Mouse (Mus musculus) forebrain, embryonic 12.5 days (tissue): ENCODE results near the gene Myrf. TPM values are rescaled to one million over a fixed set of nuclear protein-coding genes. Genes with fewer than 3 reads are reported as not detected.

Source experiments
- ATAC-seq: fragments of 200-750 bp; cut with Nextera tagmentation; 2 replicates; pipeline ENCODE4 v1.8.0; 2017; ENCODE audit warnings: moderate TSS enrichment; ENCODE audit not compliant: low FRiP score
- H3K27ac ChIP-seq: fragments of 300-500 bp; sonication (generic); 2 replicates; pipeline ENCODE4 v1.5.1; 2016; ENCODE audit warnings: mild to moderate bottlenecking
- H3K27me3 ChIP-seq: fragments of 300-500 bp; sonication (generic); 2 replicates; pipeline ENCODE4 v1.6.1; 2016; ENCODE audit warnings: mild to moderate bottlenecking
- H3K36me3 ChIP-seq: fragments of 300-500 bp; sonication (generic); replicated peaks from 2 replicates; pipeline ENCODE4 v1.6.1; 2016; ENCODE audit warnings: mild to moderate bottlenecking
- H3K4me1 ChIP-seq: fragments of 300-500 bp; sonication (generic); 2 replicates; pipeline ENCODE4 v1.6.1; 2016
- H3K4me2 ChIP-seq: fragments of 300-500 bp; sonication (generic); 2 replicates; pipeline ENCODE4 v1.6.1; 2016; ENCODE audit warnings: mild to moderate bottlenecking, moderate library complexity
- H3K4me3 ChIP-seq: fragments of 300-500 bp; sonication (generic); replicated peaks from 2 replicates; pipeline ENCODE4 v1.5.1; 2016; ENCODE audit warnings: mild to moderate bottlenecking
- H3K9ac ChIP-seq: fragments of 300-500 bp; sonication (generic); 2 replicates; pipeline ENCODE4 v1.6.1; 2016; ENCODE audit warnings: mild to moderate bottlenecking
- H3K9me3 ChIP-seq: fragments of 300-500 bp; sonication (generic); 2 replicates; pipeline ENCODE4 v1.6.1; 2016
- WGBS: fragments of 180-500 bp; shearing (Covaris S2); methylation state at CpG from one replicate; pipeline ENCODE4 v1.1.7; 2016; 5-methylcytosine and 5-hydroxymethylcytosine counted together
- polyA plus RNA-seq: library from polyadenylated mRNA; unstranded; fragments of >200 nt; fragmentation: Nextera tagmentation; extraction: Ambion mirVana; gene quantifications from 2 replicates; pipeline ENCODE4 v1.2.1, GENCODE M21; 2016

Myrf gene
- polyA plus RNA-seq = 0.72 and 0.87 TPM in 2 replicates

GRCm38 (mm10) chr19:10240654-10241305, at the start of gene Myrf:
Myrf (minus strand) TSS chr19:10240748.
- peak; percentile 86 for ATAC-seq
- Histone ChIP-seq H3K4me3 (peak within 1 kb of the TSS; percentile 51), H3K4me2 (peak within 1 kb of the TSS; percentile 79), H3K4me1 (peaks cover 21% of the 10 kb centered on the region), H3K9ac (peak within 1 kb of the TSS; percentile 66), H3K9me3 (no peaks in the 10 kb centered on the region), H3K36me3 (no peaks in the 10 kb centered on the region), H3K27me3 (peaks cover 32% of the 10 kb centered on the region), H3K27ac (no peak within 1 kb of the TSS)
- 7% methylated on average over 43 of the region's 43 CpGs for WGBS

GRCm38 (mm10) chr19:10289609-10290150, 49.1 kb upstream of the Myrf start:
- H3K27ac ChIP-seq = no peak overlapping the region

DNA sequence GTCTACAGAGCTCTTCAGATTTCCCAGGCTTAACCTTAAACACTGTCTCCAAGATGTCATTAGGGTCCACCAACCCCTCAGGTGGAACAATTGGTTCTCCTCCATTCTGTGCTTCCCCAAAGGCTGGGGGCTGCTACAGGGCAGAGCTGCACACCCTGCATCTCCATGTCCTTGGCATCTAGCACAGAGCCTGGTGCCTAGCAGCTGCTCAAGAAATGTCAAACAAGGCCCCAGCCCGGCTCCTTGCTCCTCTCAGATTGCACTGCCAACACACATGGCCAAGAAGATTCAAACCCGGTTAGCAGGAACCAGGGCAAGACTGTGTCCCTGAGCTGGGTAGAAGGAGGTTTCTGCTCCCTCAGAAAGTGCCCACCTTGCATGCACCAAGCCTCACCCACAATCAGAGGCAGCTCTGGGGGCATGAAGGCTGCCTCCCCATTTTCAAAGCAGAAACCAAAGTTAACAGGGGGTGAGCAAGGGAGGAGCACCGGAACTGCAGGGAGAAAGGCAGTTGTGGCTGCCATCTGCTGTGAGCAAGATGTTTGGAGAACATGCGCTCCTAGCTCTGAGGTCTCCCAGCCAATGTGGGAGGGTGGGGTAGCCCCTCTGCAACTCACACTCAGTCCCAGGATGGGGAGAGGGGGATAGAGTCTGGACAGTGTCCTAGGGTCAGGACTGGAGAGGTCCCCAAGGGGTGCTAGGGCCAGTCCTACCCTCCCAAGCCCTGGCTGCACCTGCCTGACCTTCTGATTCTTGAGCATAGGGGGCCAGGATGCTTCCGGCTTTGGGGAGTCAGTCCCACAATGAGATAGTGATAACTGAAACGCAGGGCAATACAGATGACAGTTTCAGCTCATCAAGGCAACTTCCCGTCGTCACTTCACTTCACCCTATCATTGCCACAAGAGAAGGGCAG, 47.8 kb upstream of the Myrf start:
- WGBS = 91% methylated on average over 8 of the region's 8 CpGs
- H3K36me3 ChIP-seq = no peaks in the 10 kb centered on the region

More at GRCm38 (mm10) chr19:10289609-10290150, 49.1 kb upstream of the Myrf start:
- 87% methylated on average over 4 of the region's 4 CpGs for WGBS
- Histone ChIP-seq H3K36me3 (no peaks in the 10 kb centered on the region), H3K9ac (no peak overlapping the region), H3K4me3 (no peak overlapping the region), H3K4me1 (peaks cover 6% of the 10 kb centered on the region), H3K27me3 (no peaks in the 10 kb centered on the region), H3K4me2 (no peak overlapping the region), H3K9me3 (no peaks in the 10 kb centered on the region)
- ATAC-seq = no peak

DNA sequence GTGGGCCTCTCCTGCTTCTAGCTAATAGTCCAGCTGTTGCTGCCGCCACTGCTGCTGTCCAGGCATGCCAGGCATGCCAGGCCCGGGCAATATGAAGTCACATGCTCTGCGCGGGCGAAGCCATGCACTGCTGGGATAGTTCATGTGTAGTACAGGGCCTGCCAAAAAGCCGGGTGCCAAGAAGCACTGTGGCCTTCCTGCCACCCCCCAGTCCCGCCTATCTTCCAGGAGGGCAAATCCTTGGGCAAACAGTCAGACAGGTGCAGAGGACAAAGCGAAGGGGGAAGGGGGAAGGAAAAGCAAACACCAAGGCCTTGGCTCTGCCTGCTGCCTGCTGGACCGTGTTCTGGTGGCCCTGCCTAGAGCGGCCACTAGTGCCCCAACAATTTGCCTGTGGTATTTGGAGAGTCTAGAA, 45.9 kb upstream of the Myrf start:
- H3K9me3 ChIP-seq = no peaks in the 10 kb centered on the region
- H3K4me1 ChIP-seq = no peaks in the 10 kb centered on the region
- no peak overlapping the region for H3K27ac ChIP-seq
- no peak overlapping the region for H3K4me3 ChIP-seq
- WGBS = 87% methylated on average over 10 of the region's 10 CpGs
- no peaks in the 10 kb centered on the region for H3K36me3 ChIP-seq
- no peaks in the 10 kb centered on the region for H3K27me3 ChIP-seq
- H3K9ac ChIP-seq = no peak overlapping the region
- no peak for ATAC-seq
- no peak overlapping the region for H3K4me2 ChIP-seq

More for the DNA sequence above, 47.8 kb upstream of the Myrf start:
- no peaks in the 10 kb centered on the region for H3K4me1 ChIP-seq
- no peak overlapping the region for H3K27ac ChIP-seq
- no peak for ATAC-seq
- no peaks in the 10 kb centered on the region for H3K27me3 ChIP-seq
- no peak overlapping the region for H3K4me3 ChIP-seq
- no peak overlapping the region for H3K9ac ChIP-seq
- H3K9me3 ChIP-seq = no peaks in the 10 kb centered on the region
- H3K4me2 ChIP-seq = no peak overlapping the region

DNA sequence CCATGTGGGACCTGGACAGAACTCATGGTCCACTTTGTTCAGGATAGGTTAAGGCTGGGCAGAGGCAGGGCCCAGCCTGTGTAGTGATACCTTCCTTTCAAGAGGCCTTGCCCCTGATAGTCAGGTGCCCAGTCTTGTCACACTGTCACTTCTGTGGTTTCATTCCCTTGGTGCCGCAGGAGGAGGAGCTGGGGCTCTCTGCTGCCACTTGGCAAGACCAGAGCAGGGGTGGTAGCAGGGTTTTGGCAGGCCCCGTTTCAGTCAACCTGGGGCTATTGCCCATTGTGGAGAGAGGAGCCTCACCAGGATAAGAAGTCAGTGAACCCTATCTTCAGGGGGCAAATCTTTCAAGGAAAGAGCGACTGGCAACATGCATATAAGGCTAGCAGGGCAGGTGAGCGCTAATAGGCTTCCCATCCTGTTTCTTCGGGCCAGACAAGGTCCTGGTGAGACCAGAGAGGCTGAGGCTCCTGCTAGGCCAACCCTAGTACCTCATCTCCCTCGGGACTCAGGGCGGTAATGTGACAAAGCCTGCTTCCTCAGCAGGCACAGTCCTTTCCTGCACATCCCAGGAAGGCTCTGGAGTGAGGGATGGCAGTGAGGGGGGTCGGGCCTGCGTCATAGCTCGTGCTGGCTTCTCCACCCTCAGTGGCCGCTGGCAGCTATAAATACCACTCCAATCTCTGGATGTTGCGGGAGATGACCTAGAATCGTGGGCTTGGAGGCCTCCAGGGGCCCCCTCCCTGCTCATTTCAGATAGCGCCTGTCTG, 40.4 kb upstream of the Myrf start:
- Histone ChIP-seq H3K9ac (no peak overlapping the region), H3K4me1 (peaks cover 28% of the 10 kb centered on the region), H3K4me2 (no peak overlapping the region), H3K9me3 (no peaks in the 10 kb centered on the region), H3K27me3 (peaks cover 21% of the 10 kb centered on the region), H3K4me3 (no peak overlapping the region), H3K27ac (no peak overlapping the region), H3K36me3 (no peaks in the 10 kb centered on the region)
- ATAC-seq = no peak
- 84% methylated on average over 14 of the region's 14 CpGs for WGBS

- Histone ChIP-seq H3K36me3 (no peaks in the 10 kb centered on the region), H3K4me3 (no peak overlapping the region), H3K9ac (no peak overlapping the region), H3K4me2 (no peak overlapping the region), H3K27me3 (peaks cover 27% of the 10 kb centered on the region), H3K27ac (no peak overlapping the region), H3K9me3 (no peaks in the 10 kb centered on the region), H3K4me1 (peaks cover 28% of the 10 kb centered on the region)
- 89% methylated on average over 9 of the region's 9 CpGs for WGBS
- ATAC-seq = no peak
These were observed 39.1 kb upstream of the Myrf start for GRCm38 (mm10) chr19:10279668-10280067.

GRCm38 (mm10) chr19:10278669-10279324, 38.2 kb upstream of the Myrf start:
- Histone ChIP-seq H3K4me1 (peaks cover 34% of the 10 kb centered on the region), H3K9ac (no peak overlapping the region), H3K27me3 (peaks cover 27% of the 10 kb centered on the region), H3K27ac (no peak overlapping the region), H3K36me3 (no peaks in the 10 kb centered on the region), H3K4me3 (no peak overlapping the region), H3K9me3 (no peaks in the 10 kb centered on the region), H3K4me2 (no peak overlapping the region)
- WGBS = 20% methylated on average over 6 of the region's 6 CpGs
- peak; percentile 67; the same call in 1 of the 2 replicates for ATAC-seq

GRCm38 (mm10) chr19:10277759-10278158, 37.2 kb upstream of the Myrf start:
- no peak overlapping the region for H3K4me3 ChIP-seq
- ATAC-seq = peak; percentile 39; the same call in 1 of the 2 replicates
- peaks cover 44% of the 10 kb centered on the region for H3K4me1 ChIP-seq

DNA sequence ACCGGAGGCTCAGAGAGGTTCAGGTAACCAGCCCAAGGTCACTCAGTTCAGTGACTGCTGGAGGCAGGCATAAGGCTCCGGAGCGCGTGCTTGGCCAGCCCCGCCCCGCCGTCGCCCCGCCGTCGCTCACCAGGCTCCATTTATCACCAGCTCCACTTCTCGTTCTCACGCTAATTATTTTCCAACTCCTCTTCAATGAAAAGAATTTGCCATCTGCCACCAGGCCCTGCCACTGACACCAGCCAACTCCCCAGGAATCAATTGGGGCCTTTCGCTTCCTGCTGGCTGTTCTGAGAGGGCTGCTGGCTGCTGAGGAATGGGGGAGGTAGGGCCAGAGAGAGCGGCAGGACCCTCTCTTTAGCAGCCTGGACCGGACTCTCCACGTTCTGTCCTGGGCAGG, 36.8 kb upstream of the Myrf start:
- no peaks in the 10 kb centered on the region for H3K9me3 ChIP-seq
- no peaks in the 10 kb centered on the region for H3K36me3 ChIP-seq
- no peak overlapping the region for H3K9ac ChIP-seq
- ATAC-seq = peak; percentile 65
- H3K4me1 ChIP-seq = peaks cover 49% of the 10 kb centered on the region
- WGBS = 2% methylated on average over 17 of the region's 17 CpGs
- H3K27me3 ChIP-seq = peaks cover 27% of the 10 kb centered on the region
- peak overlapping the region; percentile 30 for H3K4me2 ChIP-seq
- H3K4me3 ChIP-seq = no peak overlapping the region
- H3K27ac ChIP-seq = peak overlapping the region; percentile 71

More at GRCm38 (mm10) chr19:10277759-10278158, 37.2 kb upstream of the Myrf start:
- no peaks in the 10 kb centered on the region for H3K9me3 ChIP-seq
- WGBS = 7% methylated on average over 5 of the region's 5 CpGs
- no peaks in the 10 kb centered on the region for H3K36me3 ChIP-seq
- H3K27ac ChIP-seq = peak overlapping the region; percentile 71
- H3K27me3 ChIP-seq = peaks cover 27% of the 10 kb centered on the region
- H3K4me2 ChIP-seq = peak overlapping the region; percentile 30
- no peak overlapping the region for H3K9ac ChIP-seq

GRCm38 (mm10) chr19:10276483-10277144, 36.1 kb upstream of the Myrf start:
- 72% methylated on average over 12 of the region's 12 CpGs for WGBS
- Histone ChIP-seq H3K36me3 (no peaks in the 10 kb centered on the region), H3K4me1 (peaks cover 50% of the 10 kb centered on the region), H3K9me3 (no peaks in the 10 kb centered on the region), H3K4me3 (no peak overlapping the region), H3K27ac (0 out of 2 replicates have a peak overlapping the region, but pooled peaks have one; percentile 25), H3K27me3 (peaks cover 27% of the 10 kb centered on the region), H3K9ac (no peak overlapping the region), H3K4me2 (0 out of 2 replicates have a peak overlapping the region, but pooled peaks have one; percentile 30)
- no peak for ATAC-seq

GRCm38 (mm10) chr19:10274056-10274455, 33.5 kb upstream of the Myrf start:
- peaks cover 49% of the 10 kb centered on the region for H3K4me1 ChIP-seq

More at GRCm38 (mm10) chr19:10274056-10274455, 33.5 kb upstream of the Myrf start:
- Histone ChIP-seq H3K27ac (no peak overlapping the region), H3K4me3 (no peak overlapping the region), H3K9me3 (no peaks in the 10 kb centered on the region), H3K9ac (no peak overlapping the region), H3K4me2 (no peak overlapping the region), H3K27me3 (peaks cover 19% of the 10 kb centered on the region), H3K36me3 (no peaks in the 10 kb centered on the region)
- no peak for ATAC-seq
- WGBS = 31% methylated on average over 5 of the region's 5 CpGs
